Mouse (Mus musculus): ENCODE measurements at regions not wholly inside any gene's neighbourhood (a gene's known extent, or its start where the extent isn't known, plus 50 kb on each side); places are given as distances from the start of the nearest gene placed in this dataset.

GRCm38 (mm10) chr17:4198001-4198400, 501.9 kb upstream of the Nox3 start:
- no peak for DNase-seq (ENCODE audit: low read depth, low spot score)

DNA sequence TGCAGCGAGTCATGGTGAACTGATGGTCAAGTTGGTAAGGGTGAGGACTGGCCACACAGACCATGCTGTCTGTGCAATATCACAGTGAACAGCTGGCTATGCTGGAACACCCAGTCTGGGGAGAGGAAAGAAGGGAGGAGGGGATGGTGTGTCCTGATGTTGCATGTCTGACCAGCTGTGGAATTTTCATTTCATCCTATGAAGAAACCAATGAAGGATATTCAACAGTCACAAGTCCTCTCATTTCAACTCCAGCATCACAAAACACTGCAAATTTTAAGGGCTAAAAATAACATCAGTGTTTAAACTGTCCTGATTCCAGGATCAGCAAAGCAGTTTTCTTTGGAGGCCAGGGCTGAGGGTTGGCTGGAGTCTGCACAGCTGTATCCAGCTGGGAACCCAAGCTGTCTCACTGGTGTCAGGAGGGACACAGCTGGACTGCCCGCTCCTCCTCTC, 503.7 kb upstream of the Nox3 start:
- no peak for DNase-seq (ENCODE audit: low read depth, low spot score)

GRCm38 (mm10) chr17:4201300-4201699, 505.2 kb upstream of the Nox3 start:
- no peak for DNase-seq (ENCODE audit: low read depth, low spot score)

DNA sequence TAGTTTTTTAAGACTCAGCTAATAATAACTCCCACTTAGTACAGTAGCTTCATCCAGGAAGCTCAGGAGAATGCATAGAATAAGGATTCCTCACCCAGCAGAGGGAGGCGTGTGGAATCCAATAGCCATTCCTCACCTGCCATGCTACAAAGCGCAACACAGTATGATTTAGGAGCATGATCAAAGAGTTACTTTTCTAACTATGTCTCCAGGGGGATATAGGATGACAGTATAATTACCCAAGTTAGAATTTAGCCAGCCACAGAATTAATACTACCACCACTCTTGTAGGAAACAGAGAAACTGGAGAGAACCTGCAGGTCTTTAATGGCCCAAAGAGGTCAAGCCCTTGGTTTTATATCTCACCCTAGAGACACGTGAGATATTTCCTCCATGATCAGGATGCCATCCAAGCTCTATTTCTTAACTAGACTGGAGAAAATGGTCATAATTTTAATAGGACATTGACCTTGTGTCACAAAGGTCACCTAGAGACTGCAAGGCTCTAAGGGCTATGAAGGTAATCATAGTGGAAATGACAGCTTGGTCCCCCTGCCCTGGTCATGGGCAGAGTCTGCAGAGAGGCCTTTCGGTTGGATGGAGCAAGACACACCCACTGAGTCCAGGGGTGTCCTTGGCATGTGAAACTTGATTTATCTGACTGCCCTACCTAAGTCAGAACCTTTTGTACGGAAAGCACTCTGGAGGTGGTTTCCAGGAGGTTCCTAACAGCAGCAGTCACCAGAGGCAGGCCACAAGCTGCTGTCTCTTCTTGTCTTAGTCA, 512.3 kb upstream of the Nox3 start:
- no peak for DNase-seq (ENCODE audit: low read depth, low spot score)

DNA sequence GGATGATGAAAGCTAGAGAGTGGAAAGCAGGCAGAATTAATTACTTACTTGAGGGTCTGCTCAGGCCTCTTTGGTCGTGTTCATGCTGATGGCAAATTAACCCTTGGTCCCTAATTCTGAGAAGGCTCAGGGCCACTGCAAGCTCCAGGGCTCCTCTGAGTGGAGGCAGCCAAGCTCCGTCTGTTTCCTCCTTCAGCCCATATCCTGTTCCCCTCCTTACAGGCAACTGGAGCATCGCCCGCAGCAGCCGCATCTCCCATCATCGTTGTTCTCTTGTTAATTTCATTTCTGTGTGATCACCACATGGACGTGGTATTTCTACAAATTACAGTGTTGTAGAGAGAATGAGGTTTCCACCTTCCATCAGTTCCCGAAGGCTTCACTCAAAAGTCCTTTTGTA, 513.6 kb upstream of the Nox3 start:
- DNase-seq (ENCODE audit: low read depth, low spot score): no peak

DNA sequence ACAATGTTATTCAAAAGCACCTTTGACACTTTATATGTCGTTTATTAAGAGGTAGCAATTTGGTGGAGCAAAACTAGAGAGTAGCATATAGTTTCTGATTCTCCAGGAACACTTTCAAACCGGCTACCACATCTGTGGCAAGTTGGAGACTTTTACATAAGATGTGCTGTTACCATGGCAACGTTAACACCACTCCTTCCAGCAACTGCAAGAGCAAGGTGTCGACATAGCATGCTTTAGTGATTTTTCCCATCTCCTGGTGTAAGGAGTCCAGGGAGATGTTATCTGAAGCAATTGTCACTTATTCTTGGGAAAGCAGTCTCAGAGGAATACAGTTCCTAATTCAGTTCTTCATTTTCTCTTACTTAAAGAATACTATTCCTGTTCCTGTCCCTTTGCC, 516.5 kb upstream of the Nox3 start:
- DNase-seq (ENCODE audit: low read depth, low spot score): peak; percentile 41

GRCm38 (mm10) chr17:4214970-4215369, 518.9 kb upstream of the Nox3 start:
- DNase-seq (ENCODE audit: low read depth, low spot score): no peak

GRCm38 (mm10) chr17:4216203-4216602, 520.1 kb upstream of the Nox3 start:
- no peak for DNase-seq (ENCODE audit: low read depth, low spot score)

DNA sequence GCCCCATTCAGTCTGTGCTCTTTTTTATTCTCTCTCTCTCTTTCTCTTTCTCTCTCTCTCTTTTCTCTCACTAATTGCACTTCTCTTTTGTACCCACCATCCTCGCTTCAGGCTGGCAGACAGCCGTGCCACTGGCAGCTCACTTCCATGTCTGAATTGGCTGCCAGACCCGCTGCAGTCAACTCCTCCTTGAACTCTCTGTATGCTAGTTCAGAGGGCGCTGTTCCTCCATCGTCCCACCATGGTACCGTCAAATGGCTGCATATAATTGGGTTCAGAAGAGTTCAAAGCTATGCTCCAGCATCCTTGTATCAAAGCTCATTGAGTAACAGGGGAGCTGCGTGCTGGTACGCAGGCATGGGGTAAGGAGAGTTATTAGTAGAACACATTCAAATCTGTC, 520.7 kb upstream of the Nox3 start:
- no peak for DNase-seq (ENCODE audit: low read depth, low spot score)

- no peak for DNase-seq (ENCODE audit: low read depth, low spot score)
Measured at GRCm38 (mm10) chr17:4220661-4221360, 524.8 kb upstream of the Nox3 start.

DNA sequence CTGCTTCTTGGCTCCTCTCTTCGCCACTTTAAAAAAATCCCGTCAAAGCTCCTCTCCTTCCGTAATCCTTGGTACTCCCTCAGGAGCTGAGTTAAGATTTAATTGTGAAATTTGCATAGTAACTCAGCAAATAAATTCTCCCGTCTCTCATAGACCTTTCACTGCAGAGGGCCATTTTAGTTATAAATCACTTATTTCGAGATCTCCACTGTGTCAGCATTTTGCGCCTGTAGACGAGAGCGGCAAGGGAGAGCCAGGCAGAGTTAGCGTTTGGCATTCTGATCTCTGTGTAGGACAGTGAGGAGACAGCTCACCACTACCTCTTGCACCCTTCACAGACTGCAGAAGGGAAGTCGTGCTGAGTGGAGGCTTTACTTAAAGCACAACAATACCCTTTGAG, 531.8 kb upstream of the Nox3 start:
- DNase-seq (ENCODE audit: low read depth, low spot score): no peak

GRCm38 (mm10) chr17:4229969-4230368, 533.9 kb upstream of the Nox3 start:
- no peak for DNase-seq (ENCODE audit: low read depth, low spot score)

DNA sequence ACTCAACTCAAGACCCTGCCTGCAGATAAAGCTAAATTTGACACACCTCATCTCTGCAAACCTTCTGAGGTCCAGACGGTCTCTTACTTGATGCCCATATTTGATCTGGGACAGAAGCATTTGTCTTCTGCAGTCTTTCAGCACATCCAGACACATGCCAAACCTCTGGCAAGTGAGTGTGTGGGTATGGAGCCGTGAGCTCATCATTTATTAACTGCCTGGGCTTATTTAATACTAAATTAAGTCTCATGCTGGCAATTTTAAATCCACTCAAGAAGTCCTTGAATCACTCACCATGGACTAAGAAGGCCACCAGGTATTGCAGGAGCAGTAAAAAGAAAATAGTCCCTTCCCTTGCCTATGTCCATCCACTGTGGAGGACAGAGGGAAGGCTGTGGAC, 554.4 kb upstream of the Nox3 start:
- no peak for DNase-seq (ENCODE audit: low read depth, low spot score)

DNA sequence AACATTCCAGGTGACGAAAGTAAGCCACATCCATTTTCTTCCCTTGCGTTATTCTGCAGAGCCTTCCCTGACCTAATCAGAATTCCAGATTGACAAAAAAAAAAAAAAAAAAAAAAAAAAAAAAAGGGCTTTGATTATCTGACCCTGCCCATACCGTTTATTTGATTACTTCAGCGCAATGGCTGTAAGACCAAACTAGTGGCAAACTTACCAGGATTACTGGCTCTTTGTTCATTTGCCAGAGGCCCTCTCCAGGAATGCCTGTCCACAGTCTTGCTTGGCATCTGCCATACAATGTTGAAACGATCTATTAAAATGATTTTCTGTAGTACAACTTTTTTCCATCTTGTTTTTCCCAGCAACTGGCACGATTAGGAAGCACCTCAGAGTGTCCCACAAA, 569.4 kb upstream of the Nox3 start:
- DNase-seq (ENCODE audit: low read depth, low spot score): no peak

DNA sequence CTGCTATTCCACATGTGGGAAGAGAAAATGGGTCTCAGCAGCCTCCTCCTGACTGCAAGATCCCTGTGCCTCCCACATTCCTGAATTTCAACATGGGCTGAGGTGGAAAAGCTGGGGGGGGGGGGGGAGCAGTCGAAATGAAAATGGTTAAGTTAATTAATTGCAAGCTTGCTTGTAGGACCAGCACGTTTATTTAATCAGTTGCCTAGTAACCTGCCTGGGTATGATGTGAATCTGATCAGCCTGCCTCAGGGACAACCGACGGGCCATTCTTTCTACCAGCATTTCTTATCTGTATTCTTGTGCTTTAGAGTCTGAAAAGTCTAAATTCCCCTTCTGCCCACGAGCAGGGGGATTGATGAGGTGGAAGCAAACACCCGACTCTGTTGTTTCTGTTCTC, 569.9 kb upstream of the Nox3 start:
- no peak for DNase-seq (ENCODE audit: low read depth, low spot score)

DNA sequence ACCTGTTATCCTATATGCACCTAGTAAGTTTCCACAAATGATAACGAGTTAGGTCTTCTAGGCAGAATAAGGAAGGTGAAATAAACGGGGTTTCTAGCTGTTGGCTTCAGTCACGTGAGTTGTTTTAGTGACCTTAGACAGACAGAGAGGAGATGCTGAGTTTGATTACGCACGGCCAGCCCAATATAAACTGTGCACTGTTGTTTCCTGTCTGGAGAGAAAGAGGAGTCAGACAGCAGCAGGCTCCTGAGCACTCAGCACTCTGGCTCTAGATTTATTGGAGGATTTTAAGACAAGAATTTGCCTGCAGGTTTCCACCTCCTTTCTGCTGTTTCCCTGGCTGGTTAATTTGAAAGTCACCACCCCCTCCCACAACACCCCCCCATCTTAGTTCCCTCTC, 570.4 kb upstream of the Nox3 start:
- DNase-seq (ENCODE audit: low read depth, low spot score): no peak

DNA sequence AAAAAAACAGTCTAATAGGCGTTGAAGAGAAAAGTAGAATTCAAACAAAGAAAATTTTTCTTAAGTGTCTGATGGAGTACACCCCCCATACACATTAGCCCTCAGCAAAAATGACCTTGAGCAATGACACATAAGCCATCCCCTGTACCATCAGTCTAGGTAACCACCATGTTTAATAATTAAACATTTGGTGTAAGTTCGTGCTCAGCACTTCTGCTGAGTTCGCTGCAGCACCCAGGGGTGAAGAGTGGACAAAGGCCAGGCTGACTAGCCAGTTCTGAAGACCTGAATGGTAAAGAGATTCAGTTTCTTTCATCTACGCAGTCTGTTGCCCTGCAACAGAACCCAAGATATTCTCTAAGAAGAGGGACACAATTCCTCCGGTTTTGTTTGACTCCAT, 572.3 kb upstream of the Nox3 start:
- DNase-seq (ENCODE audit: low read depth, low spot score): no peak

DNA sequence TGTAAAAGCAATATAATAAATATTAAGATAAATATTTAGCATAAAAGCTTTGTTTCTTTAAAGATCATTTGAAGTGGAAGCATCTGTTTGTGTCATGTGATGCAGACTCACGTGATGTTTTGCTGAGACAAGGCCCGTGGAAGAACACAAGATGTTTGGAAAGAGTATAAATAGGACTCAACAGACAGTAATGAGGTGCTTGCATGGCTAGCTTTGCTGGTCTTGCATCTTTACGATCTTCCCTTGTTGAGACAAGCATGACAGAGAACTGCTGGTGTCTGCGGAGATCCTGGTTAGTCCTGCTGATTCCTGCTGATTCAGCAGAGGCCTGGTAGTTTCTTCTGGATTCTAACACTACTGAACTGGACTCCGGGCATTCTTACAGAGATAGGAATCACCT, 576.4 kb upstream of the Nox3 start:
- DNase-seq (ENCODE audit: low read depth, low spot score): no peak

GRCm38 (mm10) chr17:4276722-4277121, 580.7 kb upstream of the Nox3 start:
- no peak for DNase-seq (ENCODE audit: low read depth, low spot score)

- DNase-seq (ENCODE audit: low read depth, low spot score): no peak
Measured at GRCm38 (mm10) chr17:4278239-4278827, 582.3 kb upstream of the Nox3 start.

DNA sequence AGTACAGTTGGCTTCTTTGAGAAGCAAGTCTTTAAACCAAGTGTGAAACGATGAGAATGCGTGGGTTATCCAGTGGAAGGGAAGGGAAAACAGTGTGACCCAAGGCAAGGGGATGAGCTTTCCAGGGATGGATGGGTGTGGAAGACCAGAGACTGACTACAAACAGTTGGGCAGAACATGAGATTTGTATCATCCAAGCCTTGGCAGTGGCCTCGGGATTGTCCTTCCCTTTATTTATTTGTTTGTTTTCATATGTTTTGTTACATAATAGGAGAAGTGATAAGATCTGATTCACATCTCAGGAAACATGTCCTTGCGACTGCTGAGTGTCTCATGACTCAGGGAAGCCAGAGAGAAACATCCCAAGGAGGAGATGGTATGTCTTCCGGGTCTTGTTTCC, 585.4 kb upstream of the Nox3 start:
- DNase-seq (ENCODE audit: low read depth, low spot score): no peak

GRCm38 (mm10) chr17:4291418-4291817, 595.4 kb upstream of the Nox3 start:
- DNase-seq (ENCODE audit: low read depth, low spot score): no peak

Measured in R1 (cell line).